Mouse (Mus musculus): ENCODE measurements at regions not wholly inside any gene's neighbourhood (a gene's known extent, or its start where the extent isn't known, plus 50 kb on each side); places are given as distances from the start of the nearest gene placed in this dataset.

DNA sequence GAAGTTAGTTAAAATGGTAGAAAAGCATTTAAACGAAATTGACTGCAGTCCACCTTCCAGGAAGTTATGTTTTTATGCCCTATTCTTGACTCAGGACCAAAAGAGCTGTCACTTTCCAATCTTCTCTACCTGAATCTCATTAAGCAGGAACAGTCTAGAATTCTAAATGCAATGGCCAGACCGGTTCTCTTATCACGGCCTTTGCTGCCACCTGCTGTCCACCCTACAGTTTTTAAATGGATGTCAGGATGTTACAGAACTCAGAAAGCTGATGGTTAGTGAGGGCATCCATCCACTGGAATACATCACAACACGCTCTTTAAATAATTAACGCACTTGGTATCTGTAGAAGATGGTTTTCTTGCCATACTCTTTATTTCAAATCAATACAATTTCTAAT is 310.5 kb downstream of the Parp8 start:
- Histone ChIP-seq H3K36me3 (ENCODE audit: control insufficient read depth in 1 of 2, insufficient read depth in 2 of 2, low read length in 2 of 2) (no peaks in the 10 kb centered on the region), H3K4me3 (ENCODE audit: control insufficient read depth in 1 of 2, insufficient read depth in 1 of 2, low read depth in 2 of 2, low read length in 2 of 2) (no peak overlapping the region), H3K27ac (ENCODE audit: control insufficient read depth, low read depth, low read length) (no peak overlapping the region), H3K79me2 (ENCODE audit: control insufficient read depth, insufficient read depth, low read length, poor library complexity) (no peaks in the 10 kb centered on the region), H3K9ac (ENCODE audit: control insufficient read depth, low read depth, low read length, poor library complexity, severe bottlenecking) (no peak overlapping the region), H3K4me1 (ENCODE audit: control insufficient read depth in 1 of 2, insufficient read depth in 2 of 2, low read length in 2 of 2) (0 out of 4 replicates have a peak, but pooled peaks cover 0 to 2% of the 10 kb centered on the region in 2 experiments), H3K27me3 (ENCODE audit: control insufficient read depth in 1 of 2, insufficient read depth in 2 of 2, low read length in 2 of 2) (no peaks in the 10 kb centered on the region), H3K9me3 (replicated peaks; ENCODE audit: insufficient read depth, low read length) (no peaks in the 10 kb centered on the region)
- no peak for TF ChIP-seq KAT2A (conservative IDR thresholded peaks at IDR 0.05; ENCODE audit: low read depth, low read length)
- TF ChIP-seq ZC3H11A (IDR thresholded peaks at IDR 0.05; ENCODE audit: low read depth, low read length) = peak; percentile 56
- no peak for TF ChIP-seq EP300 (IDR thresholded peaks at IDR 0.05; ENCODE audit: low read depth in 1 of 2, low read length in 2 of 2)
- TF ChIP-seq RAD21 (IDR thresholded peaks at IDR 0.05; ENCODE audit: low read depth, low read length) = peak; percentile 82
- TF ChIP-seq MAFK (IDR thresholded peaks at IDR 0.05; ENCODE audit: borderline replicate concordance, low read depth, low read length) = no peak
- no peak for TF ChIP-seq ZNF384 (IDR thresholded peaks at IDR 0.05; ENCODE audit: low read depth, low read length)
- peak in 2 of 3 experiments; percentile 69 to 76; a peak in 4 of 6 replicates for TF ChIP-seq CTCF (IDR thresholded peaks at IDR 0.05 in 2 of 3, conservative IDR thresholded peaks at IDR 0.05 in 1 of 3; ENCODE audit: control insufficient read depth in 1 of 3, insufficient read depth in 1 of 3, low read depth in 2 of 3, low read length in 3 of 3, poor library complexity in 1 of 3, severe bottlenecking in 1 of 3)
- no peak for TF ChIP-seq USF2 (IDR thresholded peaks at IDR 0.05; ENCODE audit: borderline replicate concordance in 1 of 2, insufficient read depth in 1 of 2, low read depth in 1 of 2, low read length in 2 of 2)
- peak; percentile 82 for TF ChIP-seq SMC3 (IDR thresholded peaks at IDR 0.05; ENCODE audit: low read depth, low read length)
- no peak for TF ChIP-seq ETS1 (IDR thresholded peaks at IDR 0.05; ENCODE audit: low read depth, low read length)
- peak; percentile 54 for DNase-seq (ENCODE audit: low read depth, low spot score)

GRCm38 (mm10) chr13:116711866-116712593 is 313.3 kb downstream of the Parp8 start:
- no peaks in the 10 kb centered on the region for H3K79me2 ChIP-seq (ENCODE audit: control insufficient read depth, insufficient read depth, low read length, poor library complexity)
- 0 out of 4 replicates have a peak, but pooled peaks cover 0 to 2% of the 10 kb centered on the region in 2 experiments for H3K4me1 ChIP-seq (ENCODE audit: control insufficient read depth in 1 of 2, insufficient read depth in 2 of 2, low read length in 2 of 2)
- no peak overlapping the region for H3K27ac ChIP-seq (ENCODE audit: control insufficient read depth, low read depth, low read length)
- H3K4me3 ChIP-seq (ENCODE audit: control insufficient read depth in 1 of 2, insufficient read depth in 1 of 2, low read depth in 2 of 2, low read length in 2 of 2) = peak overlapping the region; percentile 40 to 43
- no peaks in the 10 kb centered on the region for H3K27me3 ChIP-seq (ENCODE audit: control insufficient read depth in 1 of 2, insufficient read depth in 2 of 2, low read length in 2 of 2)
- peak; percentile 85 for DNase-seq (ENCODE audit: low read depth, low spot score)
- peak overlapping the region; percentile 33; the same call in 1 of the 2 replicates for H3K9ac ChIP-seq (ENCODE audit: control insufficient read depth, low read depth, low read length, poor library complexity, severe bottlenecking)
- H3K9me3 ChIP-seq (replicated peaks; ENCODE audit: insufficient read depth, low read length) = no peaks in the 10 kb centered on the region
- H3K36me3 ChIP-seq (ENCODE audit: control insufficient read depth in 1 of 2, insufficient read depth in 2 of 2, low read length in 2 of 2) = no peaks in the 10 kb centered on the region
- TF ChIP-seq NRF1 (IDR thresholded peaks at IDR 0.05; ENCODE audit: insufficient read depth, low read depth, low read length, poor library complexity, severe bottlenecking) = no peak
- TF ChIP-seq NELFE (IDR thresholded peaks at IDR 0.05; ENCODE audit: low read depth, low read length) = no peak
- no peak for TF ChIP-seq MAZ (IDR thresholded peaks at IDR 0.05; ENCODE audit: low read depth, low read length)
- no peak for TF ChIP-seq ZMIZ1 (IDR thresholded peaks at IDR 0.05; ENCODE audit: low read depth, low read length)
- no peak for TF ChIP-seq USF2 (IDR thresholded peaks at IDR 0.05; ENCODE audit: borderline replicate concordance in 1 of 2, insufficient read depth in 1 of 2, low read depth in 1 of 2, low read length in 2 of 2)
- peak; percentile 52 to 86 (median 79) for TF ChIP-seq CTCF (IDR thresholded peaks at IDR 0.05 in 2 of 3, conservative IDR thresholded peaks at IDR 0.05 in 1 of 3; ENCODE audit: control insufficient read depth in 1 of 3, insufficient read depth in 1 of 3, low read depth in 2 of 3, low read length in 3 of 3, poor library complexity in 1 of 3, severe bottlenecking in 1 of 3)
- TF ChIP-seq HCFC1 (IDR thresholded peaks at IDR 0.05; ENCODE audit: low read depth, low read length) = no peak
- no peak for TF ChIP-seq BHLHE40 (IDR thresholded peaks at IDR 0.05; ENCODE audit: borderline replicate concordance, low read depth, low read length)
- TF ChIP-seq KAT2A (conservative IDR thresholded peaks at IDR 0.05; ENCODE audit: low read depth, low read length) = no peak
- TF ChIP-seq TCF12 (IDR thresholded peaks at IDR 0.05; ENCODE audit: low read depth, low read length) = no peak
- TF ChIP-seq TBP (IDR thresholded peaks at IDR 0.05; ENCODE audit: low read depth, low read length) = no peak
- TF ChIP-seq EP300 (IDR thresholded peaks at IDR 0.05; ENCODE audit: low read depth in 1 of 2, low read length in 2 of 2) = no peak
- peak; percentile 93 for TF ChIP-seq ZNF384 (IDR thresholded peaks at IDR 0.05; ENCODE audit: low read depth, low read length)
- no peak for TF ChIP-seq ZKSCAN1 (IDR thresholded peaks at IDR 0.05; ENCODE audit: low read depth, low read length)
- no peak for TF ChIP-seq RCOR1 (IDR thresholded peaks at IDR 0.05; ENCODE audit: low read depth, low read length)
- TF ChIP-seq SMC3 (IDR thresholded peaks at IDR 0.05; ENCODE audit: low read depth, low read length) = peak; percentile 92
- TF ChIP-seq SIN3A (IDR thresholded peaks at IDR 0.05; ENCODE audit: low read length) = no peak
- no peak for TF ChIP-seq MAX (IDR thresholded peaks at IDR 0.05; ENCODE audit: low read length)
- no peak for TF ChIP-seq MXI1 (IDR thresholded peaks at IDR 0.05; ENCODE audit: low read depth, low read length)
- no peak for TF ChIP-seq MYB (IDR thresholded peaks at IDR 0.05; ENCODE audit: low read depth, low read length)
- no peak for TF ChIP-seq UBTF (IDR thresholded peaks at IDR 0.05; ENCODE audit: borderline replicate concordance, insufficient read depth, low read depth, low read length)
- TF ChIP-seq RAD21 (IDR thresholded peaks at IDR 0.05; ENCODE audit: low read depth, low read length) = peak; percentile 87
- TF ChIP-seq E2F4 (IDR thresholded peaks at IDR 0.05; ENCODE audit: borderline replicate concordance, low read depth, low read length) = no peak
- no peak for TF ChIP-seq MEF2A (IDR thresholded peaks at IDR 0.05; ENCODE audit: extremely low read depth, insufficient replicate concordance, low read depth, low read length, poor library complexity, severe bottlenecking)

Measured in MEL (cell line).